Comparison of ENCODE assay signal across 10 mouse cellular contexts in genomic region chr1:160214171-160214570, GRCm38 (mm10). TPM values are rescaled to one million over a fixed set of nuclear protein-coding genes. Genes with fewer than 3 reads are reported as not detected.
DNase-seq lines count a peak whose midpoint lies in the region; TF ChIP-seq lines count a peak whose summit lies in the region.
"Had no signal": no experiment of that assay in that cellular context is flagged by ENCODE, and none has a peak within 500 bp of the region (broad histone marks: within the 10 kb centered on the region; RNA-seq: fewer than 3 reads in every experiment).

No protein-coding gene starts in this region.

- peaks cover 2% of the 10 kb centered on the region for H3K36me3 ChIP-seq in limb, embryonic 10.5 days
- no peaks in the 10 kb centered on the region for H3K36me3 ChIP-seq in myocyte (ENCODE audit: control insufficient read depth, insufficient read depth)

- 90% methylated on average over 7 of the region's 7 CpGs for WGBS in limb, embryonic 10.5 days

- no peak for TF ChIP-seq CTCF in layer of hippocampus, adult 2 months (conservative IDR thresholded peaks at IDR 0.05)

- H3K4me2 ChIP-seq in myocyte (ENCODE audit: low read depth): peak overlapping the region; percentile 95

- no peak for DNase-seq in layer of hippocampus, adult 2 months (ENCODE audit: low spot score in 2 of 2)
- no peak for DNase-seq in layer of hippocampus, postnatal 25 days (ENCODE audit: extremely low spot score in 1 of 2, low spot score in 1 of 2)
- DNase-seq in embryo, embryonic 9.5 days (ENCODE audit: extremely low spot score): peak; percentile 27
- no peak for DNase-seq in limb, embryonic 10.5 days (ENCODE audit: low spot score)
- DNase-seq in left cerebral cortex, adult 18-20 months (ENCODE audit: low spot score in 2 of 2): no peak
- DNase-seq in natural killer cell, adult 2 months (ENCODE audit: low spot score in 2 of 2): no peak
- DNase-seq in layer of hippocampus, postnatal 36 days: no peak
- DNase-seq: adrenal gland, postnatal 10 days; heart, adult 2 months had no signal

- no peak overlapping the region for H3K4me3 ChIP-seq in layer of hippocampus, adult 2 months
- H3K4me3 ChIP-seq in limb, embryonic 10.5 days: peak overlapping the region; percentile 95; the same call in 1 of the 2 replicates
- peak overlapping the region; percentile 70 for H3K4me3 ChIP-seq in myocyte

- TF ChIP-seq POLR2A in myocyte (IDR thresholded peaks at IDR 0.05; ENCODE audit: insufficient read length, low read depth): no peak

- peaks cover 37% of the 10 kb centered on the region for H3K79me2 ChIP-seq in myocyte (ENCODE audit: control insufficient read depth, insufficient read depth)

- no peak overlapping the region for H3ac ChIP-seq in myocyte (ENCODE audit: control insufficient read depth, insufficient read length)

- H3K9me3 ChIP-seq in limb, embryonic 10.5 days (replicated peaks): no peaks in the 10 kb centered on the region

- no peaks in the 10 kb centered on the region for H3K27me3 ChIP-seq in limb, embryonic 10.5 days (ENCODE audit: low read depth, poor library complexity, severe bottlenecking)
- H3K27me3 ChIP-seq in myocyte (ENCODE audit: control insufficient read depth, insufficient read depth, insufficient read length): no peaks in the 10 kb centered on the region

- H3K27ac ChIP-seq in layer of hippocampus, adult 2 months: peak overlapping the region; percentile 99
- no peak overlapping the region for H3K27ac ChIP-seq in limb, embryonic 10.5 days

- peaks cover 10% of the 10 kb centered on the region for H3K4me1 ChIP-seq in limb, embryonic 10.5 days

TF ChIP-seq in myocyte, 11 proteins besides CTCF, POLR2A, EP300 and RAD21:
- TF ChIP-seq POLR2AphosphoS2 (IDR thresholded peaks at IDR 0.05; ENCODE audit: insufficient read length, low read depth): no peak
- TF ChIP-seq MYOD1 (IDR thresholded peaks at IDR 0.05; ENCODE audit: control insufficient read depth in 1 of 3, insufficient read length in 2 of 3, low read depth in 2 of 3): no peak
- no peak for TF ChIP-seq TCF12 (IDR thresholded peaks at IDR 0.05; ENCODE audit: insufficient read depth, poor library complexity, severe bottlenecking)
- TF ChIP-seq TCF3 (IDR thresholded peaks at IDR 0.05; ENCODE audit: insufficient read length, low read depth): no peak
- TF ChIP-seq REST (IDR thresholded peaks at IDR 0.05; ENCODE audit: insufficient read depth, insufficient read length): no peak
- TF ChIP-seq CEBPB (IDR thresholded peaks at IDR 0.05; ENCODE audit: insufficient read depth, poor library complexity, severe bottlenecking): no peak
- TF ChIP-seq E2F4 (IDR thresholded peaks at IDR 0.05; ENCODE audit: insufficient read depth): no peak
- no peak for TF ChIP-seq MYOG (IDR thresholded peaks at IDR 0.05; ENCODE audit: control insufficient read depth in 1 of 3, insufficient read depth in 1 of 3, insufficient read length in 2 of 3, low read depth in 2 of 3)
- TF ChIP-seq SRF (IDR thresholded peaks at IDR 0.05; ENCODE audit: control insufficient read depth, insufficient read length, low read depth): no peak
- no peak for TF ChIP-seq USF1 (IDR thresholded peaks at IDR 0.05; ENCODE audit: low read depth)
- TF ChIP-seq MAX (IDR thresholded peaks at IDR 0.05; ENCODE audit: low read depth): no peak

RNA-seq across cellular contexts. Expression of gene Cacybp, which starts 1.5 kb away (rescaled TPM):
- 10 to 100 TPM; 88.7 to 91.3 TPM for total RNA-seq in layer of hippocampus, adult 2 months (2021)
- total RNA-seq in layer of hippocampus, postnatal 25 days (2021): 10 to 100 TPM; 77.9 to 91.1 TPM
- polyA plus RNA-seq in limb, embryonic 10.5 days (2016; fragmentation: Nextera tagmentation; extraction: Ambion mirVana): 312 and 387 TPM in 2 replicates
- 39.9 TPM for polyA plus RNA-seq in myocyte (2012; fragmentation: generic; extraction: Trizol)
- total RNA-seq in left cerebral cortex, adult 18-20 months (2021): 10 to 100 TPM; 83.7 to 95.0 TPM
- 10 to 100 TPM; 95.8 to 98.7 TPM for total RNA-seq in layer of hippocampus, postnatal 36 days (2021)

RNA-seq across cellular contexts. Expression of gene Mrps14, which starts 19.2 kb away (rescaled TPM):
- total RNA-seq in layer of hippocampus, adult 2 months (2021): 10 to 100 TPM; 61.7 to 65.0 TPM
- total RNA-seq in layer of hippocampus, postnatal 25 days (2021): 10 to 100 TPM; 67.5 to 73.6 TPM
- 223 and 226 TPM in 2 replicates for polyA plus RNA-seq in limb, embryonic 10.5 days (2016; fragmentation: Nextera tagmentation; extraction: Ambion mirVana)
- 72.2 TPM for polyA plus RNA-seq in myocyte (2012; fragmentation: generic; extraction: Trizol)
- 10 to 100 TPM; 71.3 to 71.5 TPM for total RNA-seq in left cerebral cortex, adult 18-20 months (2021)
- total RNA-seq in layer of hippocampus, postnatal 36 days (2021): 10 to 100 TPM; 62.8 to 76.7 TPM
